Mouse (Mus musculus): Measurements from ENCODE around the gene Boc.
A peak's percentile ranks its signal among the peaks of the same experiment; 100 is the strongest.
"Not testable (repeated sequence)": the region's sequence is repeated elsewhere in the genome, so short reads cannot be mapped to it uniquely, and the experiment has no call there.

The Boc gene

DNA sequence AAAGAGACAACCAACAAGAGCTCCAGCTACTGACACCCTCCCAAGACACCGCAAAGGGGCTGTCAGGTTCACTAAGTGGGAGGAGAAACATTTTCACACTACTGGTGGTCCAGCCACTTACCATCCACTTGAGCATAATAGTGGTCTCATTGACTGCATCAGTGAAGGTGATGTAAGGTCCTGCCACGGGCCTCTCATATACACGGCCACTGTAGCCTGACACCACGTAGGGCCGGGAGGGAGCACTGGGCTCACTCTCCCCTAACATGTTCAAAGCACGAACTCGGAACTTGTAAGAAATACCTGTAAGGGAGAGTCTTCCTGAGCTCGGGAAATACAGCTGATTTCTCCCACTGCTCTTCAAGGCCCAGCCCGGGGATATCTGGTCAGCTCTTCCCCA, 67.6 kb downstream of the Boc start:
- DNase-seq (ENCODE audit: low read depth, low spot score): no peak

DNA sequence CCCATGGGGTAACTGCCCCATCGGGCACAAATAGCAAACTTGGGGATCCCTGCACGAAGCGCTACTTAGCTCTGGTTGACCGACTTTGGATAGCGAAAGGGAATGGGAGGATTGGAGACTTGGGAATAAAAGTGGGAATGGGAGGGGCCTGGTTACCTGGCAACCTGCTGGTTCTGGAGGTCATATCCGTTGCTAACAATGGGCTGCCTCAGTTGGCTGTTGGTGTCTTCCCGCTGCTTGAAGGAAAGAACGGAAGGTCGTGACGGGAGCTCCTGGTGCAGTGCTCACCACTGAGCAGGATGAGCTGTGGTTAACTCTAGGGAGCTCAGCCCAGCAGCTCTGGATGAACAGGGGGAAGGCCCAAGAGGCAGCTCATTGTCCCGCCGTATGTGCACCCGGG, 71.5 kb downstream of the Boc start:
- no peak for DNase-seq (ENCODE audit: low read depth, low spot score)

DNA sequence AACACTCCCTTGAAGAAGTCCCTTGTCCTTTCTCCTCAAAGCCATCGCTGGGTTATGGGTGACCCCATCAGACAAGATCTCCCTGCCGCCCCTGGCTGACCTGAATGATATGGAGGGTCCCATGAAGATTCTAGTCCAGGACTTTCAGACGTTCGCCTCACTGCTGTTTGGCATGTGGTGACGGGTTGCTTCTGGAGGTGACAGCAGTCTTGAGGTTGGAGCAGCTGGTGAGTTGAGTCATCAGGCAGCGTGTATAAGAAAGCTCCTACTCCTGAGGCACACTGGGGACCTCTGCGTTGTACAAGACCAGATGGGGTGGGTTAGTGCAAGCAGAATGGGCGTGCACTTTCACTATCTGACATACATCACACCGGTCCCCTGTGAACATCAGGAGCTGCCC, 72.1 kb downstream of the Boc start:
- DNase-seq (ENCODE audit: low read depth, low spot score): no peak

DNA sequence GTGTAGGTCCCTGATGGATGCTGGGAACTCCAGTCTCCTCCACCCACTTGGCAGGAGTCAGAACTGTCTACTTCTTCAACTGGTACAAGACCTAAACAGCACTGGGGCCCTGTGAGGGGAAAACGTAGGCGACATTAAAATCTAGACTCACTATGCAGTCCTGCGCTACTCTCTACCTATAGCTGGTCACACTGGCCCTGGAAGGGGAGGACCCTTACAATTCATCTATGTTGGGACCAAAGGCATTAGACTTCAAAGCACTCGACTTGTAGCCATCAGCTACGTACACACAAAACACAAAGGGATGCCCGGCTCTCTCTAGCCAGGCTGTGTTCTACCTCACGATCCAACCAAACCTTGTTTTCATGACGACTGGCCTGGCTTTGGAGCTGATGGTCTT, 73.0 kb downstream of the Boc start:
- no peak for DNase-seq (ENCODE audit: low read depth, low spot score)

DNA sequence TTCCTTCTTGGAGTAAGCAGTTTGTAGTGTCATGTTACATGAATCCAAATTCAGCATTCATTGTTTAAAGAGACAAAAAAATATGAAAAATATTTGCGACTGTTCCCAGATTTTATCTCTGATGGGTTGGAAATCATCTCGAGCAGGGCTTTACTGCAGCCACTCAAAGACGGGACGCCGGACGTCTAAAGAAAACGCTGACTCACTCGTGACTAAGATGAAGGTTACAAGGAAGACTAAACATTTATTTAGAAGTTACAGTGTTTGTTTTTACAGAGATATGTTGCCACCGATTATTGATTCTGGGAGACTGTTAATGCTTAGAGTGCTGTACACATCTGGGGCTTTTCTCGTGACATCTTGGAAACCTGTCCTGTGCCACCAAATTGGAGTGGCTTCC, 73.9 kb downstream of the Boc start:
- no peak for DNase-seq (ENCODE audit: low read depth, low spot score)

DNA sequence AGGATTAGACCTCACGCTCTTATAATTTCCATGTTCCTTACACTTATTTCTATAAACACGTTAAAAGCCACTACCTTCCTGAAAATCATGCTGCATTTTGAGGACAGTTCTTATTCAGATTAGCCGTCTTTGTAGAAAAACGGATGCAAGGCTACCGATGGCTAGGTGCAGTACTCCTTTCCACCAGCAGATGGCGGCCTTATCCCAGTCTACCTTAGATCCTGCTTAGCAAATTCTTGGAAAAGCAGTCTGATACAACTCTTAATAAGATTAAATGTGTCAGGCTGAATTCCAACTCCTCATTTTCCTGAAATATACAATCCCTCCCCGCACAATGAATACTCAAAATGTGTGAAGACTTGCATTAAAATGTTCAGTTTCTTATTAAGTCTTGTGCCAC, 74.6 kb downstream of the Boc start:
- DNase-seq (ENCODE audit: low read depth, low spot score): peak; percentile 53

DNA sequence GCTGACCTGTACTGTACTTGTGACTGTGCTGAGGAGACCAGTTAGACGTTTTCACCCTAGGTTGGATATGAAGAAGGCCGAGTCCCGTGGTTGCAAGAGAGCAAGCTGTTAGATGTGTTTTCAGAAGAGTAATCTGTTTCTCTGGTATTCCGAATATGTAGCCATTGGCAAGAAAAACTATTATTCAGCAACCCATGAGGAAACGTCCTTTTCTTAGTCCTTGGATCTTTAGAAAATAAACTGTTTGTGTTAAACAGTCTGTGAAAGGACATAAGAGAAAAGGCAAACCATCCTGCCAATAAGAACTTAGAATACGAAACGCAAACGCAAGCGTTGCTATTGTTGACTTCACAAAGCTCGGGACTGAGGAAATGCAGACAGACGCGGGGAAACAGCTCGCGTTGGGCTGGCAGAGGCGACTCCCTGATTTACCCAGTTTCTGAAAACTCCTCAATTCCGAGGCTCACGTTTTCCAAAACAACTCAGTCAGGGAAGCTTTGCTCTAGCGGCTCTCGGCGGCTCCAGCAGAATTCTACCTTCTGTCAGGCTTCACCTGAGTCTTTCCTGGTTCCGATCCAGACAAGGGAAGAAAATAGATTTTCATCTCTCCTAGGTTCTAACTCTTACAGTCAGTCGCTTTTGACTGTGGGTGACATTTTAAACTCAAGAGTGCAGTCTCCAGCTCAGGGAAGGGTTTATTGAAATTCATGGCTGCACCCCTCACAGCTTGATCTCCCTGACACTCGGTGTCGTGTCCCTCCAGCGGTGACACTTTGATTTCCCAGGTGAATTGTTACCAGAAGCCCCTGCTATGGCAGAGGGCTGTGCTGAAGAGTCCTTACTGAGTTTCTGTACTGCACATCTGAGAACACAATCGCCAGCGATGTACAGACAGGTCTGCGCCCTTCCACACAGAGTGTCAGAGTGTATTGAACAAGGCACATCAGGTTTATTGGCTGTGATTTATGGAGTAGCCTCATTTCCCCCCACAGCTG, 76.8 kb downstream of the Boc start:
- no peak for DNase-seq (ENCODE audit: low read depth, low spot score)

DNA sequence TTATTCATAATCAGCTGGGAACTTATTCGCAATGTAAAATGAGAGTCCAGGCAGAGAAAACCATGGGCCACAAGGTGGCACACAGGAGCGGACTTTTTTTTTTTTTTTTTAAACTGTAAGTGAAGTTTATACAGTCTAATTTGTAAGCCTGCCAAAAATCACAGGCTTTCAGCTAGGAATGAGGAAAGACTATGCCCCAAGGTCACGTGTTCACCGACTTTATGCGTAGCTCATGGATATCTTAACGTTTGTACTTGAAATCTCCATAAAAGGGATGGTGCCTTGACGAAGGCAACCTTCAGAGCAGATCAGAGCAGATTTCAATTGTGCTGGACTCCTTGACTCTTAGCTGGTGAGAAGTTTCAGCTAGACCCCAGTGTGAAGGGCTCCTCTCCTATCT, 78.1 kb downstream of the Boc start:
- no peak for DNase-seq (ENCODE audit: low read depth, low spot score)

DNA sequence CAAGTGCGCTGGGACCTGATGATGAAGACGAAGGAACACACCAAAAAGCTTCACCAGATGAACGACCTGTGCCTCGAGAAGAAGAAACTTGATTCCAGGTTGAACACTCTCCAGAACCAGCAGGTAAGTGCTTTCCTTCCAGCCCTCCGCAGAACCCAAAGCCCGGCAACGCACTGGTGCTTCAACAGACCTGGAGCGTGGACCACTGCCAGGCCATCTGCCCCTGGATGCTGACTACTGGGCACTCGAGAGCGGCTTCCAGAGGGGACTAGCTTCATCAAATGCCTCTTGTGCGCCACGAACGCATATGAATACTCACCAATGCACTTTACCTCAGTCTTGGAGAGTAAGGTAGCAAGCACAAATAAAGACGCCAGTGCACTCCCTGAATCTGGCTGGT, 78.8 kb downstream of the Boc start:
- DNase-seq (ENCODE audit: low read depth, low spot score): no peak

DNA sequence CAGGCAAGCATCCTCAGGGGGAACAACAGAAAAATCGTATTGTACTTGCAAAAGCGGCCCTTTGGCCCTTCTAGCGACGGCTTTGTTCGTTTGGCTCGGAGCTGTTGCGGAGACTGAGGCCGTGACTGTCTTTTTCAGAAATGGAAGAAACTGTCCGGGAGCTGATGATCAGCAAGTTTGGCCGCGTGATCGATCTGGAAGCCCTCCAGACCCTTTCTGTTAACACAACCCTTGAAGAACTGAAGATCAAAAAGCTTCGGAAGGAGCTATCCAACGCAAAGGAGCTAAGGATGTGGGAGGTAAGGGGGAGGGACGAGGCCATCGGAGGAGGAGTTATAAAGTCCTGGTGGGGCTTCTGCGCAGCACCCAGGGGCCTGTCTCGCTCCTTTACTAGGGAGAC, 79.9 kb downstream of the Boc start:
- no peak for DNase-seq (ENCODE audit: low read depth, low spot score)

DNA sequence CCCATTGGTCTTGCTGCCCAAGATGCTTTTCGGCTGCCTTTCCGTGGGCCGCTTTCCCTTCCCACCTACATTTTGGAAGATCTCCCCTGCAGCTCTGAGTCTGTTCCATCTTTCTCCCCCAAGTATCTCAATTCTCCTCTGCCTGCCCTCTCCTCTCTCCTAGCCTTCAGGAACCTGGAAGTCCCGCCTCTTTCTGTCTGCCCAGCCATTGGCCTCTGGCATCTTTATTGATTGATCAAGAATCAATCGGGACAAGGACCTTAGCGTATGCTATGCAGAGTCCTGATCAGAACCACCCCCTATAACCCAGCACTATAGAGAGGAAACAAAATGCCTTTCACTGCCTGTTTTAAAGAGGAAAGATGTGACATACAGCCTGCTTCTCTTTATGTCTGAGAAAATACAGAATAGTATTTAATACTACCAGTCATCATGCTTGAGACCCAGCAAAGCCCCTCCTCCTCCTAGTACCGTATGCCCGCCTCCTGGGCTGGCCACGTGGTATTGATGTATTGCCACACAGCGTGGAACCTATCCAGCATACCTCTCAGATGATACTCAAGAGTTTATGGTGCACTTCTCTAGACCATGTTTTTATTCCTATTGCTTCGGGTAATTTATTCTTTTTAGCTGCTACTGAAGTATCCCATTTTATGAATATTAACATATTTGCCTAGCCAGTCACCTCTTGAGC, 82.9 kb downstream of the Boc start:
- no peak for DNase-seq (ENCODE audit: low read depth, low spot score)

DNA sequence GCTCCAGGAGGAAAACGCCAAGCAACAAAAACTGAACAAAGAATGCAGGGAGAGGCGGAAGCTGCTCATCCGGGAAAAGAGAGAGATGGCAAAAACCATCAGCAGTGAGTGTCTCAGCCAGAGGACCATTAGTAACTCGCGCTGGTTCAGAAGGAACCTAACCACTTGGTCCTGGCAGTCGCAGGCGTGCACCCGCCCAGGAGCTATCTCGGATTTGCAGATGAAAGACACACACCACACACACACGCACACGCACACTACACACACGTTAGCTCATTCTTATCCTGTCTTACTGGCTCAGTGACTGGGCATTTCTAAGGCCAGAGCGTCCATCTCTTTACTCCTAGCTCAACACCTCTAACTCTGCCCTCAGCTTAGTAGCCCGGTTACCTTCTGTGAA, 83.4 kb downstream of the Boc start:
- DNase-seq (ENCODE audit: low read depth, low spot score): no peak

DNA sequence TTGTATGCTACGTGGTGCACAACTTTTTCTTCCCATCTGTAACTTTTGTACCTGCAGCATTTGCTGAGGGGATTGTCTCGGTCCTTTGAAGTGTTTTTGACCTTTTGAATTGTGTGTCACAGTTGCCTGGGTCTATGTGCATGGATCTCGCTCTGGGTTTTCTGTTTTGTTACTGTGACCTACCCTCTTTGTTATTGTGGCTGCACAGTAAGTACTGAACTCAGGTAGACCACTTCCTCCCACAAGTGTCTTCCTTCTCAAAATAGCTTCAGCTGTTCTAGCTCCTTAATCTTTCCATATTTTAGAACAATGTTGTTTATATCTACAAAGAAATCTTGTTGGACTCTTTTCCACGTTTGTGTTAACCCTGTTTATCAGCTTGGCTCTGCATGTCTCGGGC, 97.8 kb downstream of the Boc start:
- DNase-seq (ENCODE audit: low read depth, low spot score): no peak

DNA sequence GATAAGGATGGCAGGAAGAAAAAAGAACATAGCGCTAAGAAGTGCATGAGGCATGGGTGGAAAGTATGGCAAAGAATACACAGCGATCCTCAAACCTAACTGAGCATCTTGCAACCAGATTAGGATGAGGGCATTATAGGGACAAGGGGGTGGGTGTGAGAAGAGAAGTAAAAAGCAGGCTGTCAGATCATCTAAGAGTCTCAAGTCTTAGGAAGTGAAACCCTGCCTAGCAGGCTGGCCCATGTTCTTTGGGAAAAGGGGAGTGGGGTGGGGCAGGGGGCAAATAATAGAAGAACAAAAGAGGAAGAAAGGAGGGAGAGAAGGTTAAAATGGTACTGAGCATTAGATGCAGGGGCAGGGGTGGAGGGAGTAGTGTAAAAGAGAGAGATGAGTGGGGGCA, 99.9 kb downstream of the Boc start:
- no peak for DNase-seq (ENCODE audit: low read depth, low spot score)

DNA sequence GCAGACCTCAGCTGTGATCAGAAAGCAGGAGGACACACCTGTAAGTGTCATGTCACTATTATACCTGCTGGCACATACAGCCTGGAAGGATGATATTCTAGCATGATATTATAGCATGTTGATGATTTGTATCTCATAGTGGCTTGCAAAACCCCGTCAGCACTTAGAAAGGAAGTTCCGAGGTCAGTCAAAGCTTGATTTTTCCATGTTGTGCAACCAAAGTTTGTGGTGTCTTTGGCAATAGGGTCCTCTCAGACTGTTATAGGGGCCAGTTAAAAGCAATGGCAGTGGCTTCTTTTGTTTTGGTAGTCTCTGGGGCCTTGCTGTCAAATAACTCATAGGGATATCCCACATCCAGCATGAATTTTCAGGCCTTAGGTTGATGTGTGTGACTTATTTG, 100.8 kb downstream of the Boc start:
- no peak for DNase-seq (ENCODE audit: low read depth, low spot score)

DNA sequence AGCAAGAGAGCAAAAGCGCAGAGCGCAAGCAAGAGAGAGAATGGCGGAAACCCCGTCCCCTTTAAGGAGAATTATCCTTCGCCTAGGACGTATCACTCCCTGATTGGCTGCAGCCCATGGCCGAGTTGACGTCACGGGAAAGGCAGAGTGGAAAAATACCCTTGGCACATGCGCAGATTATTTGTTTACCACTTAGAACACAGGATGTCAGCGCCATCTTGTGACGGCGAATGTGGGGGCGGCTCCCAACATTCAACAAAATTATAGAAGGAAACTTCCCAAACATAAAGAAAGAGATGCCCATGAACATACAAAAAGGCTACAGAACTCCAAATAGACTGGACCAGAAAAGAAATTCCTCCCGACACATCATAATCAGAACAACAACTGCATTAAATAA, 116.8 kb downstream of the Boc start:
- DNase-seq (ENCODE audit: low read depth, low spot score): not testable (repeated sequence)

DNA sequence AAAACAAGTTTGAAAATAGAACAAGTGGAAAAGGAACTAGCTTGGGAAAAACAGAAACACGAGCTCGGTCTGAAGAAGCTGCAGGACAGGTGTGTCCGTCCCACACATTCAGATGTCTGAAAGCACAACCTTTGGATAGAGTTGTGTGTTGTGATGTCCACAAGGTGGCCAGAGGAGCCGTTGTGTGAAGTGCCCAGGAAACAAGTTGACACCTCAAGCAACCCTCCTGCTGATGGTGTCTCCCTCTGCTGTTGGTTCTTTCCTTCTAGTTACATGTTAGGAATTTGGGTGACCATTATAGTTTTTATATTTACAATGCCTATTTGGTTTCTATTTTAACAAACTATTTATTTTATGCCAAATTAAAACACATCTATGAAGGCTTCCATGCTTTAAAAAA, 123.2 kb downstream of the Boc start:
- DNase-seq (ENCODE audit: low read depth, low spot score): peak; percentile 26

Data from skeletal muscle tissue, adult 2 months (tissue).